Mouse (Mus musculus): Measurements from ENCODE around the gene Ggn. TPM values are rescaled to one million over a fixed set of nuclear protein-coding genes. Genes with fewer than 3 reads are reported as not detected.

Gene Ggn
- polyA plus RNA-seq, 1 experiment from 2014 or later, result 0.33 TPM

DNA sequence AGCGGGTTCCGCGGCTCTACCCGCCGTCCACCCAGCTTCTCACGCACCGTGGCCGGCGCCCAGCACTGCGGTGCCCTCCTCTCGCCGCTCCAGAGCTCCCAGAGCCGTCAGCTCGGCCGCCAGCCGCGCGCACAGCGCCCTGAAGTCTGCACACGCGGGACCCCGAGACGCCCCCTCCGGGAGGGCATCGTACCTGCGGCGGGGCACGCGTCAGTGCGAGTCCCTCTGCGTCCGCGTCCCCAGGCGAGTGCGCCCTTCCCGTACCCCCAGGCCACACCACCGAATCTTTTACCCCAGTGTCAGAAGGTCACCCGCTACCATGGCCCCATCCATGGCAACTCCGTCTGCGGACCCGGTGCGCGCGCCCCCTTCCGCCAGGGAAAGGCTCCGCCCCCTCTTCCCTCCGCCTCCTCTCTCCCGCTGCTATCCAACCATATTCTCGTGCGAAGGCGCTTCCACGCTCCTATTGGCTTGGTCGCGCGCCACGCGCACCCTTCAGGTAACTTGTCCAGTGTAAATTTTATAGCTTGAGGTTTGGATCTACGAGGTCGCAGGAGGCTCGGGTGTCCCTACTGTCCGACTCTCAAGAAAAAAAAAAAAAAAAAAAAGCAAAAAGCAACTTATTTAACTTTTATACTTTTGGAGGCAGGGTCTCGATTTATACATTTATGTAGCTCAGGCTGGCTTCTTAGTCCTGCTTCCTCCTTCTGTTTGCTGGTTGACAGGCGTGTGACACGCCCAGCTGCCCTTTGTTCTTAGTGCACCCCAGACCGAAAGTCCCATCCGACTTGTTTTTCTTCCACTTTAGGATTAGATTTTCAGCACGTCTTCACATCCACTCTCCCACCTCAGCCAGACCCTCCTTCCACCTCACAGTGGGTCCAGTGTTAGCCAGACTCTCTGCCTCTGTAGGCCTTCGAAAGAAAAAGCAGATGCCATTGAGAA, 13.9 kb upstream of the Ggn start, which contains the start of gene Fam98c:
Fam98c (minus strand) TSS at position 397 of the 945 bp plus-strand sequence.
- WGBS, result 4% methylated on average over 67 of the region's 68 CpGs
- Histone ChIP-seq H3K27ac (ENCODE audit: low read depth, low read length) (peak within 1 kb of the TSS; percentile 76), H3K9me3 (ENCODE audit: control insufficient read depth, low read length) (no peaks in the 10 kb centered on the region), H3K27me3 (ENCODE audit: control insufficient read depth, insufficient read depth, low read length) (peaks cover 4% of the 10 kb centered on the region; the same call in 1 of the 2 replicates), H3K9ac (replicated peaks; ENCODE audit: low read depth, low read length) (peak within 1 kb of the TSS; percentile 74), H3K4me3 (ENCODE audit: low read depth, low read length) (peak within 1 kb of the TSS; percentile 57), H3K4me2 (ENCODE audit: low read depth, low read length) (peak within 1 kb of the TSS; percentile 56), H3K4me1 (ENCODE audit: control insufficient read depth, insufficient read depth, low read length) (0 out of 2 replicates have a peak, but pooled peaks cover 4% of the 10 kb centered on the region), H3K36me3 (ENCODE audit: control insufficient read depth, insufficient read depth, low read length) (no peaks in the 10 kb centered on the region)
- ATAC-seq (ENCODE audit: low read depth), result peak; percentile 84

DNA sequence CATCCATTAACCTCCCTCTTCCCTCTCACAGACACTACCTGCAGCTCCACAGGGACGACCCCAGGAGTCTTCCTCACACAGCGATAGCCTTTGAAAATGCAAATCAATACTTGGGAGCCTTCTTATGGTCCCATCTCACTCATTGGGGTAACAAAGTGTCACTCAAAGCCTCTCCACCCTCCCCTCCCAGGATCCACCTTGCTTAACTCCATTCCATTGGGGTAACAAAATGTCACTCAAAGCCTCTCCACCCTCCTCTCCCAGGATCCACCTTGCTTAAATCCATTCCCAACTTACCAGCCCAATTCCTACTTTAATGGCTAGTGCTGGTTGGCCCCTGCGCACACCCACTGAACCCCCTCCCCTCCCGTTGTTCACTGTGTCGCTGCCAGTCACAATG, 11.7 kb upstream of the Ggn start:
- Histone ChIP-seq H3K9ac (replicated peaks; ENCODE audit: low read depth, low read length) (no peak overlapping the region), H3K27ac (ENCODE audit: low read depth, low read length) (no peak overlapping the region), H3K9me3 (ENCODE audit: control insufficient read depth, low read length) (no peaks in the 10 kb centered on the region), H3K4me3 (ENCODE audit: low read depth, low read length) (no peak overlapping the region), H3K27me3 (ENCODE audit: control insufficient read depth, insufficient read depth, low read length) (peaks cover 4% of the 10 kb centered on the region; the same call in 1 of the 2 replicates), H3K4me1 (ENCODE audit: control insufficient read depth, insufficient read depth, low read length) (0 out of 2 replicates have a peak, but pooled peaks cover 4% of the 10 kb centered on the region), H3K4me2 (ENCODE audit: low read depth, low read length) (no peak overlapping the region), H3K36me3 (ENCODE audit: control insufficient read depth, insufficient read depth, low read length) (no peaks in the 10 kb centered on the region)
- 2% methylated on average over 5 of the region's 5 CpGs for WGBS
- ATAC-seq (ENCODE audit: low read depth), result no peak

DNA sequence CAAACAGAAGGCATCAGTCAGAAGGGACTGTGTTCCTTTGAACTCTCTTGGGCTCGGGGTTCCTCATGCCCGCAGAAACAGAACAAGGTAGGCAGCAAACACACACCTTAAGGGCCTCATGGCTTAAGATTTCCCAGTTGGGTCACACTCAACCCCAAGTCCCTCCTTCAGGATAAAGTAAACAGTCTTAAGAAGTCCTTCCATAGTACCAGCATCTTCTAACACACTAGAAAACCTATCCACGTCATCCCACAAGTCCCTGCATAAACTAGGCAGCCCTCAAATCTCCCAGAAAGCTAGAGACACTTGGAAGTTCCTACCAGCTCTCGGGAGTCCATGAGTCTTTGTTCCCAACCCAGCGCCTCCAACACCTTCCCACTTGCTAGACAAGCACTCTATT, 7.7 kb upstream of the Ggn start:
- H3K4me3 ChIP-seq (ENCODE audit: low read depth, low read length), result no peak overlapping the region
- H3K27me3 ChIP-seq (ENCODE audit: control insufficient read depth, insufficient read depth, low read length), result peaks cover 4% of the 10 kb centered on the region; the same call in 1 of the 2 replicates
- H3K9ac ChIP-seq (replicated peaks; ENCODE audit: low read depth, low read length), result no peak overlapping the region
- no peak overlapping the region for H3K27ac ChIP-seq (ENCODE audit: low read depth, low read length)
- H3K36me3 ChIP-seq (ENCODE audit: control insufficient read depth, insufficient read depth, low read length), result 0 out of 2 replicates have a peak, but pooled peaks cover 3% of the 10 kb centered on the region
- no peaks in the 10 kb centered on the region for H3K4me1 ChIP-seq (ENCODE audit: control insufficient read depth, insufficient read depth, low read length)
- no peaks in the 10 kb centered on the region for H3K9me3 ChIP-seq (ENCODE audit: control insufficient read depth, low read length)
- H3K4me2 ChIP-seq (ENCODE audit: low read depth, low read length), result no peak overlapping the region
- ATAC-seq (ENCODE audit: low read depth), result no peak
- 83% methylated on average over 5 of the region's 5 CpGs for WGBS

DNA sequence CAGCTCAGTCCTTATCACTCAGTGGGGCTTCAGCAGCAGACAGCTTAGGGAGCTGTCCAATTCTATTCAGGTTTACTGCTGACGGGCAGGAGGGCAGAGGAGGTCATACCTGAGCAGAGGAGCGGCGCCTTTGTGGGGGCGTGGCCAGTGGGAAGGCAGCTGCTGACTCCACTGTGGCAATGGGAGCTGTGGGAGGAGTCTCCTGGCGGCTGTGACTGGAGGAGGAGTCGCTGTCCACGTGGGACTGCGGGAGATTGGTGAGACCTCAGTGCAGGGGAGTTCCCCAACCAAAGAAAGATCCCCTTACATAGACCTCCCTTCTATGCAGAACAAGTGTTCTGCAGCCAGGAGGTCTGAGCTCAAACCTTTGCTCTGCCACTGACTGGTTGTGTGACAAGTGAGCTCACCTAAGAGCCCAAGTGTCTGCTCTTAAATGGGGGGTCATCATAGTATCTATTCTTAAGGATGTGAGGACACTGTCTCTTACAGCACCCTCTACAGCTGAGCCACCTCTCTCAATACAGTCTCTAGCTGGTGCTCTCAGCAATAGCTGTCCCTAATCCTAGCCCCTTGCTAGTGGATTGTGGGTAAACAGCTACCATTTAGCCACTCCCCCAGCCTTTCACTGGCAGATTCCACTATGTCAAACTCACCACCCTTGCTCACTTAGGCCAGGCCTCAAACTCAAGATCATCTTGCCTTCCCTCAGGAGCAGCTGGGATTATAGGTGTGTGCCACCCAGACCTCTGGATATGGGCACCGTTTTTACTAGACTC, 7.1 kb upstream of the Ggn start:
- no peak overlapping the region for H3K27ac ChIP-seq (ENCODE audit: low read depth, low read length)
- H3K9ac ChIP-seq (replicated peaks; ENCODE audit: low read depth, low read length), result no peak overlapping the region
- 23% methylated on average over 9 of the region's 9 CpGs for WGBS
- no peak for ATAC-seq (ENCODE audit: low read depth)
- no peaks in the 10 kb centered on the region for H3K9me3 ChIP-seq (ENCODE audit: control insufficient read depth, low read length)
- peaks cover 4% of the 10 kb centered on the region for H3K4me1 ChIP-seq (ENCODE audit: control insufficient read depth, insufficient read depth, low read length)
- no peak overlapping the region for H3K4me2 ChIP-seq (ENCODE audit: low read depth, low read length)
- peaks cover 3% of the 10 kb centered on the region; the same call in 1 of the 2 replicates for H3K27me3 ChIP-seq (ENCODE audit: control insufficient read depth, insufficient read depth, low read length)
- no peak overlapping the region for H3K4me3 ChIP-seq (ENCODE audit: low read depth, low read length)
- H3K36me3 ChIP-seq (ENCODE audit: control insufficient read depth, insufficient read depth, low read length), result 0 out of 2 replicates have a peak, but pooled peaks cover 3% of the 10 kb centered on the region

DNA sequence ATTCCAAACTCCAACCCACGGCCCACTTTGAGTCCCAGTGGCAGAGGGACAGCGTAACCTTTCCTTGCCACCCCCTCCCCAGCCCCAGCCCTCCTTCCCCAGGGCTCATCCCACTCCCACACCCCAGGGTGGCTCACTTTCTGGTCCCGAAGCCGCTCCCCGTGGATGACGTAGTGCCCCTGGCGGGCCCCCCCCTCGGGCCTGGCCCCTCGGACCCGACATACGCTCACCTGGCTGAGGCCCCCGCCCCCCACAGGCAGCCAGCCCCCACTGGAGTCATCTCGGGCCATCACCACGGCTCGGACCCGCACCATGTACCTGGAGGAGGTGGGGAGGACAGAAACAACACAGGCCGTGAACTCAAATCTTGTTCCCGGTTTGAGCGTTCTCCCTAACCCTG, 2.4 kb upstream of the Ggn start:
- peaks cover 18% of the 10 kb centered on the region for H3K4me1 ChIP-seq (ENCODE audit: control insufficient read depth, insufficient read depth, low read length)
- no peak for ATAC-seq (ENCODE audit: low read depth)
- H3K9ac ChIP-seq (replicated peaks; ENCODE audit: low read depth, low read length), result peak overlapping the region; percentile 39; the same call in 1 of the 2 replicates
- peak overlapping the region; percentile 60 for H3K4me2 ChIP-seq (ENCODE audit: low read depth, low read length)
- no peak overlapping the region for H3K27ac ChIP-seq (ENCODE audit: low read depth, low read length)
- 0 out of 2 replicates have a peak, but pooled peaks cover 3% of the 10 kb centered on the region for H3K36me3 ChIP-seq (ENCODE audit: control insufficient read depth, insufficient read depth, low read length)
- 17% methylated on average over 19 of the region's 19 CpGs for WGBS
- peaks cover 16% of the 10 kb centered on the region for H3K27me3 ChIP-seq (ENCODE audit: control insufficient read depth, insufficient read depth, low read length)
- no peaks in the 10 kb centered on the region for H3K9me3 ChIP-seq (ENCODE audit: control insufficient read depth, low read length)
- H3K4me3 ChIP-seq (ENCODE audit: low read depth, low read length), result peak overlapping the region; percentile 68; the same call in 1 of the 2 replicates

DNA sequence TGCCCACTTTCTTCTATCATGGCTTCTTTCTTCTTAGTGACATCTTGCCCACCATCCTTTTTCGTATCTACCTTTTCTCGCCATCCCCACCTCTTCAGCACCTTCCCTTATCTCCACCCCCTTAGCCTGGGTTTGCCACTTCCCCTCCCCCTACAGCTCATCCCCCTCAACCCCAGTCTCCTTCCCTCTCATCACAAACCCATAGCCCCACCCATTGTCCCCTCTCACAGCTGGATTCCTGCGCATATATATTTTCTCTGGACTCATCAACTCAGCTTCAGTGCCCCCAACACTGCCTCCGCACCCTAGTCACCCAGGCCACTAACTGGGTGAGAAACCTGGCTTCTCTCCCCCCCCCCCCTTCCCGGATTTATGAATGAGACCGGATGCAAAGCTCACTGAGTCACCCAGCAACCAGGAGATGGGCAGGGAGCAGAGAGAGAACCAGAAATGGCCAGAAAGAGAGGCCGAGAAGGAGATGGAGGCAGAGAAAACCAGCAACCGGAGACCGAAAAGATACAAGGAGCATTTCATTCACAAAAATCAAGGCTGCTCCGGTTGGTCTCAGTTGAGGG, 1.8 kb upstream of the Ggn start:
- H3K4me3 ChIP-seq (ENCODE audit: low read depth, low read length), result peak overlapping the region; percentile 68
- under 1% methylated on average over 10 of the region's 10 CpGs for WGBS
- no peaks in the 10 kb centered on the region for H3K9me3 ChIP-seq (ENCODE audit: control insufficient read depth, low read length)
- ATAC-seq (ENCODE audit: low read depth), result no peak
- peak overlapping the region; percentile 60 for H3K4me2 ChIP-seq (ENCODE audit: low read depth, low read length)
- peaks cover 18% of the 10 kb centered on the region for H3K4me1 ChIP-seq (ENCODE audit: control insufficient read depth, insufficient read depth, low read length)
- H3K27ac ChIP-seq (ENCODE audit: low read depth, low read length), result peak overlapping the region; percentile 78; the same call in 1 of the 2 replicates
- H3K36me3 ChIP-seq (ENCODE audit: control insufficient read depth, insufficient read depth, low read length), result peaks cover 3% of the 10 kb centered on the region; the same call in 1 of the 2 replicates
- peaks cover 20% of the 10 kb centered on the region for H3K27me3 ChIP-seq (ENCODE audit: control insufficient read depth, insufficient read depth, low read length)
- peak overlapping the region; percentile 74 for H3K9ac ChIP-seq (replicated peaks; ENCODE audit: low read depth, low read length)

DNA sequence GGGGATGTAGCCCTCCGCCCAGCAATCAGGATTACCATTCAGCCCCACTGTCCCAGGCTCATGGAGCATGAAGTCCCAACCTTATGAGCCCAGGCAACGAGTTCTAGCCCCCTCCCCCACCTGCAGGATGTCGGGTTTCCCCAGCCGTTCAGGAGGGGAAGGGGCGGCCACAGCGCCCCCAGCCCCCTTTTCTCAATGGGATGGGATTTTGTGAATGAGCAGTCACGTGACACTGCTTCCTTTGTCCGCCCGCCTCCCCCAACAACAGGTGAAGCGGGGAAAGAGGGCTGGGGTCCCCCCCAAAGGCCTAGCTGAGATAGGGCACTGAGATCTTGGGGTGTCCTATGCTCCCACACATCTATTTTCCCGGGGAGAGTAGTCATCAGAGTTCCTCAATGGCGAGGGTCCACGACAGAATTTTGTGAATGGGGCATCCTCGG, 1.2 kb upstream of the Ggn start:
- Histone ChIP-seq H3K27me3 (ENCODE audit: control insufficient read depth, insufficient read depth, low read length) (peaks cover 26% of the 10 kb centered on the region), H3K4me3 (ENCODE audit: low read depth, low read length) (peak overlapping the region; percentile 68), H3K9me3 (ENCODE audit: control insufficient read depth, low read length) (no peaks in the 10 kb centered on the region), H3K4me2 (ENCODE audit: low read depth, low read length) (peak overlapping the region; percentile 60), H3K27ac (ENCODE audit: low read depth, low read length) (peak overlapping the region; percentile 78), H3K9ac (replicated peaks; ENCODE audit: low read depth, low read length) (peak overlapping the region; percentile 74), H3K4me1 (ENCODE audit: control insufficient read depth, insufficient read depth, low read length) (peaks cover 18% of the 10 kb centered on the region), H3K36me3 (ENCODE audit: control insufficient read depth, insufficient read depth, low read length) (peaks cover 9% of the 10 kb centered on the region)
- peak; percentile 29 for ATAC-seq (ENCODE audit: low read depth)
- 0% methylated on average over 14 of the region's 14 CpGs for WGBS

DNA sequence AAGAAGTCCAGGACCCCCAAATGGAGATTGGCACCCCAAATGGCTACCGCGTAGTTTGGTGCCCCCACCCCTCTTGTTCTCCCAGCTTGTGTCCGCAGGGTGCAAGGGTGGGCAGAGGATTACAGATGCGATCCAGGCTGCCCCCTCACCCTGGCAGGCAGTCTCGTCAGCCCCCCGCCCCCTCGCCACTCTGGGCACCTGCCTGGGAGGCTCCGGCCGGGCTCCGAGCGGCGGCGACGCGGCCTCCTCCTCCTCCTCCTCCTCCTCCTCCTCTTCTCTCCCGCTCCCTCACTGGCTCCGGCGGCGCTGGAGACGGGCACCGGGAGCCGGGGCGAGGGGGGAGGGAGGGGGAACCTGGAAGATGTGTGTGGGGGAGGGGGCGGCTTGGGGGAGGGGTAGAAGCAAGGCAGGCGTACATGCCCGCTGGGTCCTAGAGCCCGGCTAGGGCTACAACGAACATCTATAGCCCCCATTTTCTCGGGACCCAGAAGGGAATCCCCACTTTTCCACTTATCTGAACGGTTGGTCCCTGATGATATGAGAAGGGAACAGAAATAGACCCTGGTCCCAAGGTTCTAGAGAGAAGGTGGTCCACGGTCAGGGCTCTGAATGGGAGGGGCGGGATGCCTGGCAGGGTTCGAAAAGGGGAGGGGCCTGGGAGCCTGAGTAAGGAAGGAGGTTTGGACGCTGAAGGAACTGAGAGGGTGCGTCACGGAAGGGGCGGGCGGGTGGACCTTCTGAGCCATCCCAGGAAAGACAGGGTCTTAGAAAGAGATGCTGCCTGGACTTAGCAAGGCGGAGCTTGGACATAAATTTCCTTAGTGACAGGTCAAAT, 562 bp upstream of the Ggn start:
- ATAC-seq (ENCODE audit: low read depth), result peak; percentile 80
- H3K36me3 ChIP-seq (ENCODE audit: control insufficient read depth, insufficient read depth, low read length), result peaks cover 11% of the 10 kb centered on the region

More for the DNA sequence above, 562 bp upstream of the Ggn start:
- WGBS, result under 1% methylated on average over 34 of the region's 39 CpGs
- no peaks in the 10 kb centered on the region for H3K9me3 ChIP-seq (ENCODE audit: control insufficient read depth, low read length)
- H3K27ac ChIP-seq (ENCODE audit: low read depth, low read length), result peak overlapping the region; percentile 78
- peak overlapping the region; percentile 68 for H3K4me3 ChIP-seq (ENCODE audit: low read depth, low read length)
- H3K4me2 ChIP-seq (ENCODE audit: low read depth, low read length), result peak overlapping the region; percentile 60
- H3K4me1 ChIP-seq (ENCODE audit: control insufficient read depth, insufficient read depth, low read length), result peaks cover 18% of the 10 kb centered on the region
- H3K9ac ChIP-seq (replicated peaks; ENCODE audit: low read depth, low read length), result peak overlapping the region; percentile 74
- H3K27me3 ChIP-seq (ENCODE audit: control insufficient read depth, insufficient read depth, low read length), result peaks cover 29% of the 10 kb centered on the region

Data from neural tube, embryonic 14.5 days (tissue).